Mouse (Mus musculus): ENCODE data around the gene Rhox2b. TPM values are rescaled to one million over a fixed set of nuclear protein-coding genes. Genes with fewer than 3 reads are reported as not detected.
"Not testable (repeated sequence)": the region's sequence is repeated elsewhere in the genome, so short reads cannot be mapped to it uniquely, and the experiment has no call there.

The Rhox2b gene
- polyA plus RNA-seq (2014; fragmentation: Nextera tagmentation; extraction: Ambion mirVana) = not detected in 2 replicates

GRCm38 (mm10) chrX:37411767-37412166, at the start of gene Rhox2b:
Gene Rhox2b, plus strand, starts transcription at chrX:37412067.
- not testable (repeated sequence) for ATAC-seq (ENCODE audit: low FRiP score, low TSS enrichment); H3K4me1 ChIP-seq (ENCODE audit: control insufficient read depth, insufficient read depth, low read length); H3K27me3 ChIP-seq (ENCODE audit: control insufficient read depth, insufficient read depth, low read length); H3K36me3 ChIP-seq (ENCODE audit: control insufficient read depth, insufficient read depth, low read length); H3K4me2 ChIP-seq (replicated peaks; ENCODE audit: low read depth, low read length); H3K9ac ChIP-seq (ENCODE audit: low read depth, low read length); H3K9me3 ChIP-seq (ENCODE audit: control insufficient read depth, low read length); H3K4me3 ChIP-seq (ENCODE audit: low read length); H3K27ac ChIP-seq (ENCODE audit: low read depth, low read length)
- no CpG with 5 or more reads among the region's 9 CpGs for WGBS

- not testable (repeated sequence) for H3K9me3 ChIP-seq (ENCODE audit: control insufficient read depth, low read length); H3K27ac ChIP-seq (ENCODE audit: low read depth, low read length); H3K4me1 ChIP-seq (ENCODE audit: control insufficient read depth, insufficient read depth, low read length); H3K9ac ChIP-seq (ENCODE audit: low read depth, low read length); H3K4me3 ChIP-seq (ENCODE audit: low read length); H3K4me2 ChIP-seq (replicated peaks; ENCODE audit: low read depth, low read length); H3K27me3 ChIP-seq (ENCODE audit: control insufficient read depth, insufficient read depth, low read length); H3K36me3 ChIP-seq (ENCODE audit: control insufficient read depth, insufficient read depth, low read length); ATAC-seq (ENCODE audit: low FRiP score, low TSS enrichment)
- WGBS = no CpG with 5 or more reads among the region's 1 CpGs
Measured at GRCm38 (mm10) chrX:37379728-37380127, 32.1 kb upstream of the Rhox2b start, which contains the start of gene Rhox3a2. Gene Rhox3a2, plus strand, starts transcription at chrX:37380028.

GRCm38 (mm10) chrX:37390548-37390947, 21.3 kb upstream of the Rhox2b start, which contains the start of gene Rhox4a2:
Gene Rhox4a2, plus strand, starts transcription at chrX:37390848.
- WGBS = 93% methylated on average over 8 of the region's 16 CpGs
- H3K4me3 ChIP-seq (ENCODE audit: low read length); H3K4me1 ChIP-seq (ENCODE audit: control insufficient read depth, insufficient read depth, low read length); H3K27ac ChIP-seq (ENCODE audit: low read depth, low read length); H3K9me3 ChIP-seq (ENCODE audit: control insufficient read depth, low read length); ATAC-seq (ENCODE audit: low FRiP score, low TSS enrichment); H3K27me3 ChIP-seq (ENCODE audit: control insufficient read depth, insufficient read depth, low read length); H3K4me2 ChIP-seq (replicated peaks; ENCODE audit: low read depth, low read length); H3K36me3 ChIP-seq (ENCODE audit: control insufficient read depth, insufficient read depth, low read length); H3K9ac ChIP-seq (ENCODE audit: low read depth, low read length): not testable (repeated sequence)

GRCm38 (mm10) chrX:37432194-37432593, 20.3 kb downstream of the Rhox2b start, which contains the start of gene Rhox4b:
Gene Rhox4b, plus strand, starts transcription at chrX:37432494.
- not testable (repeated sequence) for H3K27ac ChIP-seq (ENCODE audit: low read depth, low read length); H3K9ac ChIP-seq (ENCODE audit: low read depth, low read length); ATAC-seq (ENCODE audit: low FRiP score, low TSS enrichment); H3K4me1 ChIP-seq (ENCODE audit: control insufficient read depth, insufficient read depth, low read length); H3K4me2 ChIP-seq (replicated peaks; ENCODE audit: low read depth, low read length); H3K36me3 ChIP-seq (ENCODE audit: control insufficient read depth, insufficient read depth, low read length); H3K4me3 ChIP-seq (ENCODE audit: low read length); H3K27me3 ChIP-seq (ENCODE audit: control insufficient read depth, insufficient read depth, low read length); H3K9me3 ChIP-seq (ENCODE audit: control insufficient read depth, low read length)
- 93% methylated on average over 14 of the region's 15 CpGs for WGBS

- ATAC-seq (ENCODE audit: low FRiP score, low TSS enrichment); H3K27ac ChIP-seq (ENCODE audit: low read depth, low read length); H3K9me3 ChIP-seq (ENCODE audit: control insufficient read depth, low read length); H3K4me1 ChIP-seq (ENCODE audit: control insufficient read depth, insufficient read depth, low read length); H3K9ac ChIP-seq (ENCODE audit: low read depth, low read length); H3K27me3 ChIP-seq (ENCODE audit: control insufficient read depth, insufficient read depth, low read length); H3K4me3 ChIP-seq (ENCODE audit: low read length); H3K36me3 ChIP-seq (ENCODE audit: control insufficient read depth, insufficient read depth, low read length); H3K4me2 ChIP-seq (replicated peaks; ENCODE audit: low read depth, low read length): not testable (repeated sequence)
- WGBS = 94% methylated on average over 7 of the region's 10 CpGs
Measured at GRCm38 (mm10) chrX:37453380-37453779, 41.5 kb downstream of the Rhox2b start, which contains the start of gene Rhox2c. Gene Rhox2c, plus strand, starts transcription at chrX:37453680.

GRCm38 (mm10) chrX:37458285-37458684, 46.4 kb downstream of the Rhox2b start, which contains the start of gene Rhox3c:
Gene Rhox3c, plus strand, starts transcription at chrX:37458585.
- H3K4me2 ChIP-seq (replicated peaks; ENCODE audit: low read depth, low read length); H3K27ac ChIP-seq (ENCODE audit: low read depth, low read length); ATAC-seq (ENCODE audit: low FRiP score, low TSS enrichment); H3K4me3 ChIP-seq (ENCODE audit: low read length); H3K4me1 ChIP-seq (ENCODE audit: control insufficient read depth, insufficient read depth, low read length); H3K9ac ChIP-seq (ENCODE audit: low read depth, low read length); H3K36me3 ChIP-seq (ENCODE audit: control insufficient read depth, insufficient read depth, low read length); H3K27me3 ChIP-seq (ENCODE audit: control insufficient read depth, insufficient read depth, low read length); H3K9me3 ChIP-seq (ENCODE audit: control insufficient read depth, low read length): not testable (repeated sequence)
- 88% methylated on average over 3 of the region's 4 CpGs for WGBS

Other genes with a start within 250 kb of the Rhox2b start
- 0.23 TPM in 1 of 2 replicates, not detected in the other for gene Akap14, start 243.2 kb upstream of the Rhox2b start, polyA plus RNA-seq (2014; fragmentation: Nextera tagmentation; extraction: Ambion mirVana)
- 410 and 565 TPM in 2 replicates for gene Ndufa1, start 220.9 kb upstream of the Rhox2b start, polyA plus RNA-seq (2014; fragmentation: Nextera tagmentation; extraction: Ambion mirVana)
- 8.5 and 11.3 TPM in 2 replicates for gene Rnf113a1, start 220.8 kb upstream of the Rhox2b start, polyA plus RNA-seq (2014; fragmentation: Nextera tagmentation; extraction: Ambion mirVana)
- gene Gm9, start 201.0 kb upstream of the Rhox2b start, polyA plus RNA-seq (2014; fragmentation: Nextera tagmentation; extraction: Ambion mirVana) = not detected in 2 replicates
- not detected in 2 replicates for gene Rhox1, start 189.8 kb upstream of the Rhox2b start, polyA plus RNA-seq (2014; fragmentation: Nextera tagmentation; extraction: Ambion mirVana)
- gene Rhox2a, start 167.1 kb upstream of the Rhox2b start, polyA plus RNA-seq (2014; fragmentation: Nextera tagmentation; extraction: Ambion mirVana) = not detected in 2 replicates
- not detected in 2 replicates for gene Rhox3a, start 162.1 kb upstream of the Rhox2b start, polyA plus RNA-seq (2014; fragmentation: Nextera tagmentation; extraction: Ambion mirVana)
- gene Rhox4a, start 146.7 kb upstream of the Rhox2b start, polyA plus RNA-seq (2014; fragmentation: Nextera tagmentation; extraction: Ambion mirVana) = not detected in 2 replicates
- not detected in 2 replicates for gene Rhox3a2, start 32.0 kb upstream of the Rhox2b start, polyA plus RNA-seq (2014; fragmentation: Nextera tagmentation; extraction: Ambion mirVana)
- gene Rhox4a2, start 21.2 kb upstream of the Rhox2b start, polyA plus RNA-seq (2014; fragmentation: Nextera tagmentation; extraction: Ambion mirVana) = not detected in 2 replicates
- not detected in 2 replicates for gene Rhox4b, start 20.4 kb downstream of the Rhox2b start, polyA plus RNA-seq (2014; fragmentation: Nextera tagmentation; extraction: Ambion mirVana)
- not detected in 2 replicates for gene Rhox2c, start 41.6 kb downstream of the Rhox2b start, polyA plus RNA-seq (2014; fragmentation: Nextera tagmentation; extraction: Ambion mirVana)
- gene Rhox3c, start 46.5 kb downstream of the Rhox2b start, polyA plus RNA-seq (2014; fragmentation: Nextera tagmentation; extraction: Ambion mirVana) = not detected in 2 replicates
- gene Rhox4c, start 68.3 kb downstream of the Rhox2b start, polyA plus RNA-seq (2014; fragmentation: Nextera tagmentation; extraction: Ambion mirVana) = not detected in 2 replicates
- gene Rhox2d, start 81.4 kb downstream of the Rhox2b start, polyA plus RNA-seq (2014; fragmentation: Nextera tagmentation; extraction: Ambion mirVana) = not detected in 2 replicates
- gene Rhox4d, start 102.3 kb downstream of the Rhox2b start, polyA plus RNA-seq (2014; fragmentation: Nextera tagmentation; extraction: Ambion mirVana) = not detected in 2 replicates
- not detected in 2 replicates for gene Rhox2e, start 118.4 kb downstream of the Rhox2b start, polyA plus RNA-seq (2014; fragmentation: Nextera tagmentation; extraction: Ambion mirVana)
- gene Rhox3e, start 130.0 kb downstream of the Rhox2b start, polyA plus RNA-seq (2014; fragmentation: Nextera tagmentation; extraction: Ambion mirVana) = not detected in 2 replicates
- gene Rhox4e, start 145.3 kb downstream of the Rhox2b start, polyA plus RNA-seq (2014; fragmentation: Nextera tagmentation; extraction: Ambion mirVana) = not detected in 2 replicates
- gene Rhox2f, start 159.3 kb downstream of the Rhox2b start, polyA plus RNA-seq (2014; fragmentation: Nextera tagmentation; extraction: Ambion mirVana) = not detected in 2 replicates
- gene Rhox3f, start 168.9 kb downstream of the Rhox2b start, polyA plus RNA-seq (2014; fragmentation: Nextera tagmentation; extraction: Ambion mirVana) = not detected in 2 replicates
- not detected in 2 replicates for gene Rhox4f, start 195.6 kb downstream of the Rhox2b start, polyA plus RNA-seq (2014; fragmentation: Nextera tagmentation; extraction: Ambion mirVana)
- gene Rhox3g, start 216.5 kb downstream of the Rhox2b start, polyA plus RNA-seq (2014; fragmentation: Nextera tagmentation; extraction: Ambion mirVana) = not detected in 2 replicates
- gene Rhox2g, start 231.4 kb downstream of the Rhox2b start, polyA plus RNA-seq (2014; fragmentation: Nextera tagmentation; extraction: Ambion mirVana) = not detected in 2 replicates
- gene Rhox4g, start 239.3 kb downstream of the Rhox2b start, polyA plus RNA-seq (2014; fragmentation: Nextera tagmentation; extraction: Ambion mirVana) = not detected in 2 replicates